ENCODE assay signal across 13 mouse cellular contexts in genomic region chr7:31034789-31035188, GRCm38 (mm10). TPM values are rescaled to one million over a fixed set of nuclear protein-coding genes. Genes with fewer than 3 reads are reported as not detected.
DNase-seq lines count a peak whose midpoint lies in the region; ATAC-seq and TF ChIP-seq lines count a peak whose summit lies in the region.
"Had no signal": no experiment of that assay in that cellular context is flagged by ENCODE, and none has a peak within 500 bp of the region (broad histone marks: within the 10 kb centered on the region; RNA-seq: fewer than 3 reads in every experiment).

No protein-coding gene starts in this region.

- 62% methylated on average over 11 of the region's 11 CpGs for WGBS in midbrain, postnatal 0 days
- 57% methylated on average over 11 of the region's 11 CpGs for WGBS in midbrain, embryonic 15.5 days

- intact Hi-C loops in gastrocnemius, adult 2 months (cut with DNase I) = no loop called here

- H3K36me3 ChIP-seq in midbrain, postnatal 0 days (ENCODE audit: insufficient read depth, low read length) = peaks cover 5% of the 10 kb centered on the region; the same call in 1 of the 2 replicates
- H3K36me3 ChIP-seq in midbrain, embryonic 15.5 days (replicated peaks) = no peaks in the 10 kb centered on the region
- H3K36me3 ChIP-seq: heart, embryonic 13.5 days; liver, embryonic 15.5 days; neural tube, embryonic 13.5 days; stomach, embryonic 15.5 days had no signal

- H3K4me2 ChIP-seq in midbrain, postnatal 0 days (ENCODE audit: low read depth, low read length, poor library complexity, severe bottlenecking) = no peak overlapping the region
- no peak overlapping the region for H3K4me2 ChIP-seq in midbrain, embryonic 15.5 days
- H3K4me2 ChIP-seq: heart, embryonic 13.5 days; liver, embryonic 15.5 days; neural tube, embryonic 13.5 days; stomach, embryonic 15.5 days had no signal

- TF ChIP-seq POLR2A in embryonic fibroblast, embryonic 13.5 days (IDR thresholded peaks at IDR 0.05; ENCODE audit: low read depth, low read length) = no peak

- H3K9ac ChIP-seq in midbrain, postnatal 0 days (replicated peaks; ENCODE audit: low read length, poor library complexity, severe bottlenecking) = no peak overlapping the region
- H3K9ac ChIP-seq in midbrain, embryonic 15.5 days = no peak overlapping the region
- H3K9ac ChIP-seq: heart, embryonic 13.5 days; liver, embryonic 15.5 days; neural tube, embryonic 13.5 days; stomach, embryonic 15.5 days had no signal

- H3K4me3 ChIP-seq in gastrocnemius, adult 2 months = no peak overlapping the region
- no peak overlapping the region for H3K4me3 ChIP-seq in midbrain, postnatal 0 days (ENCODE audit: low read depth, low read length)
- no peak overlapping the region for H3K4me3 ChIP-seq in midbrain, embryonic 15.5 days
- H3K4me3 ChIP-seq in embryonic fibroblast, embryonic 13.5 days (ENCODE audit: insufficient read depth, low read length) = no peak overlapping the region
- H3K4me3 ChIP-seq: heart, embryonic 13.5 days; liver, embryonic 15.5 days; neural tube, embryonic 13.5 days; stomach, embryonic 15.5 days had no signal

- peak; percentile 44 for TF ChIP-seq CTCF in gastrocnemius, adult 2 months (IDR thresholded peaks at IDR 0.05)
- TF ChIP-seq CTCF in midbrain, postnatal 0 days (IDR thresholded peaks at IDR 0.05) = peak; percentile 37
- 0 out of 2 replicates have a peak, but pooled peaks have one; percentile 11 for TF ChIP-seq CTCF in embryonic fibroblast, embryonic 13.5 days (IDR thresholded peaks at IDR 0.05; ENCODE audit: borderline replicate concordance, insufficient read depth, low read length)

- no peak for ATAC-seq in midbrain, postnatal 0 days (ENCODE audit: low FRiP score)
- ATAC-seq in midbrain, embryonic 15.5 days (replicated peaks) = no peak

- H3K9me3 ChIP-seq in midbrain, postnatal 0 days (ENCODE audit: low read length) = no peaks in the 10 kb centered on the region
- H3K9me3 ChIP-seq in midbrain, embryonic 15.5 days = no peaks in the 10 kb centered on the region
- H3K9me3 ChIP-seq: heart, embryonic 13.5 days; liver, embryonic 15.5 days; neural tube, embryonic 13.5 days; stomach, embryonic 15.5 days had no signal

- no peaks in the 10 kb centered on the region for H3K27me3 ChIP-seq in midbrain, postnatal 0 days (ENCODE audit: insufficient read depth, low read length)
- H3K27me3 ChIP-seq in midbrain, embryonic 15.5 days (replicated peaks) = no peaks in the 10 kb centered on the region
- H3K27me3 ChIP-seq: liver, embryonic 15.5 days; neural tube, embryonic 13.5 days; stomach, embryonic 15.5 days had no signal

- DNase-seq in gastrocnemius, adult 2 months = no peak
- no peak for DNase-seq in gastrocnemius, postnatal 25 days
- DNase-seq in midbrain, postnatal 0 days (ENCODE audit: low spot score) = no peak
- DNase-seq in thymus, postnatal 25 days = peak; percentile 60
- DNase-seq in frontal cortex, adult 2 months (ENCODE audit: extremely low spot score in 1 of 2, low spot score in 1 of 2) = no peak
- DNase-seq in adipocyte (ENCODE audit: low spot score) = no peak
- DNase-seq: kidney, postnatal 25 days had no signal

- H3K4me1 ChIP-seq in midbrain, postnatal 0 days (ENCODE audit: insufficient read depth, low read length) = no peaks in the 10 kb centered on the region
- no peaks in the 10 kb centered on the region for H3K4me1 ChIP-seq in midbrain, embryonic 15.5 days
- no peaks in the 10 kb centered on the region for H3K4me1 ChIP-seq in embryonic fibroblast, embryonic 13.5 days (ENCODE audit: control insufficient read depth, insufficient read depth, low read length)
- H3K4me1 ChIP-seq: heart, embryonic 13.5 days; neural tube, embryonic 13.5 days; stomach, embryonic 15.5 days had no signal

- no peak overlapping the region for H3K27ac ChIP-seq in gastrocnemius, adult 2 months
- no peak overlapping the region for H3K27ac ChIP-seq in midbrain, postnatal 0 days (ENCODE audit: low read depth, low read length)
- no peak overlapping the region for H3K27ac ChIP-seq in midbrain, embryonic 15.5 days
- H3K27ac ChIP-seq in embryonic fibroblast, embryonic 13.5 days (ENCODE audit: insufficient read depth, low read length) = no peak overlapping the region
- H3K27ac ChIP-seq: neural tube, embryonic 13.5 days; stomach, embryonic 15.5 days had no signal

RNA-seq across cellular contexts. Expression of gene Fxyd5, which starts 7.5 kb away (rescaled TPM):
- total RNA-seq in gastrocnemius, adult 2 months (2021) = 10 to 100 TPM in 1 of 2 experiments, 1 to 10 TPM in 1; 8.3 to 13.8 TPM
- total RNA-seq in gastrocnemius, postnatal 25 days (2021) = 10 to 100 TPM in 1 of 2 experiments, 1 to 10 TPM in 1; 9.5 to 13.6 TPM
- total RNA-seq in midbrain, postnatal 0 days (2014; rRNA removed) = 23.1 and 48.0 TPM in 2 replicates
- 31.9 and 32.9 TPM in 2 replicates for polyA plus RNA-seq in midbrain, postnatal 0 days (2015; fragmentation: Nextera tagmentation; extraction: Ambion mirVana)
- polyA plus RNA-seq in midbrain, embryonic 15.5 days (2015; fragmentation: Nextera tagmentation; extraction: Ambion mirVana) = 24.8 and 26.8 TPM in 2 replicates
- 79.0 and 143 TPM in 2 replicates for polyA plus RNA-seq in embryonic fibroblast, embryonic 13.5 days (2011; ENCODE audit: insufficient read length, low read depth, missing spikeins)
- 37.6 and 40.5 TPM in 2 replicates for polyA plus RNA-seq in frontal cortex, adult 2 months (2012; rRNA removed)

RNA-seq across cellular contexts. Expression of gene Fxyd7, which starts 16.5 kb away (rescaled TPM):
- total RNA-seq in gastrocnemius, adult 2 months (2021) = 1 to 10 TPM; 1.4 to 1.6 TPM
- total RNA-seq in gastrocnemius, postnatal 25 days (2021) = 1 to 10 TPM; 1.9 to 2.1 TPM
- 189 and 285 TPM in 2 replicates for total RNA-seq in midbrain, postnatal 0 days (2014; rRNA removed)
- polyA plus RNA-seq in midbrain, postnatal 0 days (2015; fragmentation: Nextera tagmentation; extraction: Ambion mirVana) = 455 and 516 TPM in 2 replicates
- polyA plus RNA-seq in midbrain, embryonic 15.5 days (2015; fragmentation: Nextera tagmentation; extraction: Ambion mirVana) = 174 and 186 TPM in 2 replicates
- polyA plus RNA-seq in embryonic fibroblast, embryonic 13.5 days (2011; ENCODE audit: insufficient read length, low read depth, missing spikeins) = not detected in 2 replicates
- polyA plus RNA-seq in frontal cortex, adult 2 months (2012; rRNA removed) = 188 and 275 TPM in 2 replicates

RNA-seq across cellular contexts. Expression of gene Fxyd1, which starts 22.2 kb away (rescaled TPM):
- 1,000 to 10,000 TPM in 1 of 2 experiments, 100 to 1,000 TPM in 1; 944 to 1,010 TPM for total RNA-seq in gastrocnemius, adult 2 months (2021)
- total RNA-seq in gastrocnemius, postnatal 25 days (2021) = 1,000 to 10,000 TPM; 1,050 to 1,262 TPM
- 7.0 and 7.4 TPM in 2 replicates for total RNA-seq in midbrain, postnatal 0 days (2014; rRNA removed)
- 20.4 and 22.2 TPM in 2 replicates for polyA plus RNA-seq in midbrain, postnatal 0 days (2015; fragmentation: Nextera tagmentation; extraction: Ambion mirVana)
- 13.2 and 15.5 TPM in 2 replicates for polyA plus RNA-seq in midbrain, embryonic 15.5 days (2015; fragmentation: Nextera tagmentation; extraction: Ambion mirVana)
- 10.3 TPM in 1 of 2 replicates, not detected in the other for polyA plus RNA-seq in embryonic fibroblast, embryonic 13.5 days (2011; ENCODE audit: insufficient read length, low read depth, missing spikeins)
- 127 and 169 TPM in 2 replicates for polyA plus RNA-seq in frontal cortex, adult 2 months (2012; rRNA removed)

RNA-seq across cellular contexts. Expression of gene Lgi4, which starts 24.4 kb away (rescaled TPM):
- 1 to 10 TPM; 2.4 to 3.3 TPM for total RNA-seq in gastrocnemius, adult 2 months (2021)
- 1 to 10 TPM; 4.1 to 5.4 TPM for total RNA-seq in gastrocnemius, postnatal 25 days (2021)
- 1.2 and 1.3 TPM in 2 replicates for total RNA-seq in midbrain, postnatal 0 days (2014; rRNA removed)
- 0.56 and 0.81 TPM in 2 replicates for polyA plus RNA-seq in midbrain, postnatal 0 days (2015; fragmentation: Nextera tagmentation; extraction: Ambion mirVana)
- polyA plus RNA-seq in midbrain, embryonic 15.5 days (2015; fragmentation: Nextera tagmentation; extraction: Ambion mirVana) = 0.19 and 0.22 TPM in 2 replicates
- 0.92 and 1.1 TPM in 2 replicates for polyA plus RNA-seq in embryonic fibroblast, embryonic 13.5 days (2011; ENCODE audit: insufficient read length, low read depth, missing spikeins)
- 28.1 and 31.7 TPM in 2 replicates for polyA plus RNA-seq in frontal cortex, adult 2 months (2012; rRNA removed)
- polyA plus RNA-seq: liver, embryonic 15.5 days had no signal

RNA-seq across cellular contexts. Expression of gene Fxyd3, which starts 41.7 kb away (rescaled TPM):
- 1 to 10 TPM; 1.2 to 1.4 TPM for total RNA-seq in gastrocnemius, adult 2 months (2021)
- 1 to 10 TPM; 1.7 to 3.2 TPM for total RNA-seq in gastrocnemius, postnatal 25 days (2021)
- 3.7 TPM in 1 of 2 replicates, not detected in the other for total RNA-seq in midbrain, postnatal 0 days (2014; rRNA removed)
- 0.47 TPM in 1 of 2 replicates, not detected in the other for polyA plus RNA-seq in midbrain, postnatal 0 days (2015; fragmentation: Nextera tagmentation; extraction: Ambion mirVana)
- not detected in 2 replicates for polyA plus RNA-seq in midbrain, embryonic 15.5 days (2015; fragmentation: Nextera tagmentation; extraction: Ambion mirVana)
- polyA plus RNA-seq in embryonic fibroblast, embryonic 13.5 days (2011; ENCODE audit: insufficient read length, low read depth, missing spikeins) = not detected in 2 replicates
- 1.8 and 2.6 TPM in 2 replicates for polyA plus RNA-seq in frontal cortex, adult 2 months (2012; rRNA removed)

Comparison
In these comparisons a context has a peak if more than half of its experiments do, and no peak if none do; other contexts are left out.
1. RNA of gene Fxyd7, which starts 16.5 kb away (polyA plus RNA-seq): 455 to 516 TPM in midbrain, postnatal 0 days, 188 to 275 TPM in frontal cortex, adult 2 months and 174 to 186 TPM in midbrain, embryonic 15.5 days; not detected in embryonic fibroblast, embryonic 13.5 days; every median in the first group is over 100 times any median in the second.
2. Peak in every context shown above with its lines, with median percentiles within 50 percentile points of each other: CTCF ChIP-seq.